Mouse (Mus musculus): Measurements from ENCODE around the gene Gm28305. TPM values are rescaled to one million over a fixed set of nuclear protein-coding genes. Genes with fewer than 3 reads are reported as not detected.

Gm28305 gene
- total RNA-seq, 4 experiments from 2014 or later = not detected

Other genes with a start within 250 kb of the Gm28305 start
- 1 to 10 TPM in 3 of 4 experiments, under 1 TPM in 1; 0.99 to 2.7 (median 1.1) TPM for gene Nphp3, start 38.1 kb upstream of the Gm28305 start, total RNA-seq (2022)
- gene Uba5, start 22.5 kb downstream of the Gm28305 start, total RNA-seq (2022) = 10 to 100 TPM; 11.0 to 14.9 (median 12.4) TPM
- 10 to 100 TPM; 44.8 to 52.2 (median 51.3) TPM for gene Acad11, start 22.7 kb downstream of the Gm28305 start, total RNA-seq (2022)
- under 1 TPM in 3 of 4 experiments, not detected in 1; 0.24 to 0.40 (median 0.29) TPM for gene Ackr4, start 86.3 kb downstream of the Gm28305 start, total RNA-seq (2022)
- gene Dnajc13, start 222.3 kb downstream of the Gm28305 start, total RNA-seq (2022) = 10 to 100 TPM; 25.5 to 31.4 (median 28.0) TPM

Measured in gastrocnemius, adult 8-10 months (tissue).